ENCODE assay signal across 9 mouse cellular contexts in genomic region chr12:72939616-72940015, GRCm38 (mm10). TPM values are rescaled to one million over a fixed set of nuclear protein-coding genes. Genes with fewer than 3 reads are reported as not detected.
DNase-seq lines count a peak whose midpoint lies in the region; ATAC-seq lines count a peak whose summit lies in the region.
"Had no signal": no experiment of that assay in that cellular context is flagged by ENCODE, and none has a peak within 500 bp of the region (broad histone marks: within the 10 kb centered on the region; RNA-seq: fewer than 3 reads in every experiment).

Gene Six6, plus strand, starts transcription at chr12:72939892.

- H3K9ac ChIP-seq in midbrain, embryonic 12.5 days (replicated peaks) = no peak within 1 kb of the TSS

- H3K9me3 ChIP-seq in heart, embryonic 10.5 days = no peaks in the 10 kb centered on the region
- H3K9me3 ChIP-seq in midbrain, embryonic 12.5 days = no peaks in the 10 kb centered on the region

- ATAC-seq in hematopoietic stem cell, adult 5-6 weeks (replicated peaks in 1 of 2; ENCODE audit: insufficient read depth in 1 of 2, low FRiP score in 2 of 2, low TSS enrichment in 1 of 2, low read depth in 1 of 2, poor library complexity in 2 of 2, severe bottlenecking in 2 of 2) = peak; percentile 24 to 54; a peak in 2 of 4 replicates
- peak; percentile 41; the same call in 1 of the 2 replicates for ATAC-seq in midbrain, embryonic 12.5 days (ENCODE audit: low FRiP score, low read depth)

- no peak within 1 kb of the TSS for H3K27ac ChIP-seq in heart, embryonic 10.5 days
- H3K27ac ChIP-seq in midbrain, embryonic 12.5 days (replicated peaks) = no peak within 1 kb of the TSS

- H3K4me2 ChIP-seq in midbrain, embryonic 12.5 days (replicated peaks) = peak within 1 kb of the TSS; percentile 26

- 0% methylated on average over 28 of the region's 28 CpGs for WGBS in heart, embryonic 10.5 days
- WGBS in midbrain, embryonic 12.5 days = 0% methylated on average over 28 of the region's 28 CpGs

- peaks cover 14% of the 10 kb centered on the region for H3K4me1 ChIP-seq in heart, embryonic 10.5 days
- peaks cover 13% of the 10 kb centered on the region for H3K4me1 ChIP-seq in midbrain, embryonic 12.5 days

- H3K36me3 ChIP-seq in heart, embryonic 10.5 days = no peaks in the 10 kb centered on the region
- no peaks in the 10 kb centered on the region for H3K36me3 ChIP-seq in midbrain, embryonic 12.5 days

- peaks cover 93% of the 10 kb centered on the region for H3K27me3 ChIP-seq in heart, embryonic 10.5 days (ENCODE audit: insufficient read depth, poor library complexity, severe bottlenecking)
- H3K27me3 ChIP-seq in midbrain, embryonic 12.5 days = peaks cover 88% of the 10 kb centered on the region

- peak; percentile 79 for DNase-seq in heart, embryonic 10.5 days (ENCODE audit: low spot score)
- DNase-seq in heart, postnatal 25 days (ENCODE audit: low spot score) = no peak
- DNase-seq in R1 (ENCODE audit: low read depth, low spot score) = peak; percentile 94
- DNase-seq in cerebellum, postnatal 4 days (ENCODE audit: low spot score in 2 of 2) = no peak
- no peak for DNase-seq in left cerebral cortex, postnatal 36 days (ENCODE audit: low spot score in 2 of 2)
- DNase-seq in gastrocnemius, adult 18-20 months (ENCODE audit: low spot score) = no peak

- peak within 1 kb of the TSS; percentile 52 for H3K4me3 ChIP-seq in heart, embryonic 10.5 days
- H3K4me3 ChIP-seq in midbrain, embryonic 12.5 days = peak within 1 kb of the TSS; percentile 16

- intact Hi-C loops in heart, postnatal 25 days (cut with DNase I) = loop anchor here (5.0 kb wide), 1 partner anchor 98 kb away; no protein-coding TSS in a partner anchor
- intact Hi-C loops in left cerebral cortex, postnatal 36 days (cut with DNase I) = no loop called here

RNA-seq across cellular contexts. Expression of gene Six6, which starts in this region (rescaled TPM):
- polyA plus RNA-seq in heart, embryonic 10.5 days (2016; fragmentation: Nextera tagmentation; extraction: Ambion mirVana) = not detected in 2 replicates
- not detected for total RNA-seq in heart, postnatal 25 days (2021)
- total RNA-seq in hematopoietic stem cell, adult 5-6 weeks (2017) = not detected in 2 replicates
- 0.13 TPM in 1 of 2 replicates, not detected in the other for polyA plus RNA-seq in midbrain, embryonic 12.5 days (2016; fragmentation: Nextera tagmentation; extraction: Ambion mirVana)
- total RNA-seq in left cerebral cortex, postnatal 36 days (2021) = not detected
- total RNA-seq in gastrocnemius, adult 18-20 months (2021) = not detected
- polyA plus RNA-seq: liver, embryonic 16.5 days had no signal

Comparison
In these comparisons a context has a peak if more than half of its experiments do, and no peak if none do; other contexts are left out.
1. Peak in DNase-seq and H3K4me3 ChIP-seq in heart, embryonic 10.5 days; RNA of the gene not detected or under 1 TPM.
2. Peak in ATAC-seq in hematopoietic stem cell, adult 5-6 weeks; RNA of the gene not detected or under 1 TPM.
3. Peak in ATAC-seq, H3K4me3 ChIP-seq and H3K4me2 ChIP-seq in midbrain, embryonic 12.5 days; RNA of the gene not detected or under 1 TPM.